Mouse (Mus musculus): ENCODE measurements at regions not wholly inside any gene's neighbourhood (a gene's known extent, or its start where the extent isn't known, plus 50 kb on each side); places are given as distances from the start of the nearest gene placed in this dataset.
A peak's percentile ranks its signal among the peaks of the same experiment; 100 is the strongest.

DNA sequence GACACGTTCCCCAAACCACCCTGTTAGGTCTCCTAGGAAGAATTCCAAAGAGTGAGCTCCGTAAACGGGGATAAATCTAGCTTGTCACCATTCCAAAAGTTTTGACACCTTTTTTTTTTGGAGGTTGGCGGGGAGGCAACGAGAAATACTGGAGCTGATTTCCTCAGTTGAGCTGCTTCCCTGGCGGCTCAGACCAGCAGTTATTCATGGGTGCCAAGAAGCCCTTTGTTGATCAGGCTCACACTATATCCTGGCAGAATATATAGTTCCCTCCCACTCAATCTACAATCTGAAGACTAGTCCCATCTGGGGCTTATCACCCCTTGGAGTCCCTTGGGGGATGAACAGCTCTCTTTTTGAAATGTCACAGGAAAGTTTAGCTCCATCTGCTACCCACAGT is 77.5 kb upstream of the Tiam2 start:
- 93% methylated on average over 6 of the region's 6 CpGs for WGBS
- H3K9ac ChIP-seq (ENCODE audit: low read length), result no peak overlapping the region
- no peaks in the 10 kb centered on the region for H3K36me3 ChIP-seq (ENCODE audit: control insufficient read depth, insufficient read depth, low read length)
- H3K4me2 ChIP-seq, result no peak overlapping the region
- ATAC-seq (ENCODE audit: low FRiP score) (no peak), DNase-seq (ENCODE audit: low spot score, missing footprints) (no peak)
- H3K27ac ChIP-seq (ENCODE audit: low read depth, low read length), result no peak overlapping the region
- no peaks in the 10 kb centered on the region for H3K9me3 ChIP-seq (ENCODE audit: control insufficient read depth, low read length)
- peaks cover 10% of the 10 kb centered on the region for H3K4me1 ChIP-seq (ENCODE audit: control insufficient read depth, insufficient read depth, low read length)
- no peak overlapping the region for H3K4me3 ChIP-seq (ENCODE audit: low read depth, low read length)
- H3K27me3 ChIP-seq (ENCODE audit: control insufficient read depth, insufficient read depth, low read length), result no peaks in the 10 kb centered on the region

DNA sequence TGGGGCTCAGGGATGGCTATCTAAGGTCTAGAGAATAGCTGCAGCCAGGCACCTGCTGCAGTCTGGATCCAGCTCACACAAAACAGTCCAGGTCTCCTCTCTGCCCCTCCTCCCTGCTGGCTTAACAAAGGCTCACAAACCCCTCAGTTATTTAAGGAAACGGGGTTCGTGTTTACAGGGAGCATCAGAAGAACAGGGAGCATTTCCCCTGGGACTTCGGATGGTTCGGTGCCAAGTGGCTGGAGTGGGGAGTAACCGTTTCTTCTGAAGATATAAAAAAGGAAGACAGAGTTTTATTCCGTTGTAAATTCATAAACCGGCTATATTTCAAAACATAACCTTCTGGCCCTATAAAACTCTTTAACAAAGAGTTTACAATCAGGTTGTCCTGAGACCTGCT is 77.1 kb upstream of the Tiam2 start:
- Histone ChIP-seq H3K4me2 (no peak overlapping the region), H3K4me3 (ENCODE audit: low read depth, low read length) (no peak overlapping the region), H3K4me1 (ENCODE audit: control insufficient read depth, insufficient read depth, low read length) (peaks cover 10% of the 10 kb centered on the region), H3K9ac (ENCODE audit: low read length) (no peak overlapping the region), H3K27me3 (ENCODE audit: control insufficient read depth, insufficient read depth, low read length) (no peaks in the 10 kb centered on the region), H3K27ac (ENCODE audit: low read depth, low read length) (no peak overlapping the region), H3K9me3 (ENCODE audit: control insufficient read depth, low read length) (no peaks in the 10 kb centered on the region), H3K36me3 (ENCODE audit: control insufficient read depth, insufficient read depth, low read length) (no peaks in the 10 kb centered on the region)
- DNase-seq (ENCODE audit: low spot score, missing footprints) (no peak), ATAC-seq (ENCODE audit: low FRiP score) (no peak)
- 89% methylated on average over 7 of the region's 7 CpGs for WGBS

- 82% methylated on average over 4 of the region's 4 CpGs for WGBS
- no peaks in the 10 kb centered on the region for H3K9me3 ChIP-seq (ENCODE audit: control insufficient read depth, low read length)
- no peak overlapping the region for H3K4me2 ChIP-seq
- peaks cover 6% of the 10 kb centered on the region for H3K4me1 ChIP-seq (ENCODE audit: control insufficient read depth, insufficient read depth, low read length)
- DNase-seq (ENCODE audit: low spot score, missing footprints) (no peak), ATAC-seq (ENCODE audit: low FRiP score) (no peak)
- H3K36me3 ChIP-seq (ENCODE audit: control insufficient read depth, insufficient read depth, low read length), result no peaks in the 10 kb centered on the region
- no peak overlapping the region for H3K9ac ChIP-seq (ENCODE audit: low read length)
- no peak overlapping the region for H3K4me3 ChIP-seq (ENCODE audit: low read depth, low read length)
- H3K27me3 ChIP-seq (ENCODE audit: control insufficient read depth, insufficient read depth, low read length), result no peaks in the 10 kb centered on the region
- no peak overlapping the region for H3K27ac ChIP-seq (ENCODE audit: low read depth, low read length)
Measured at GRCm38 (mm10) chr17:3251176-3251575, 75.2 kb upstream of the Tiam2 start.

- WGBS, result 90% methylated on average over 5 of the region's 5 CpGs
- ATAC-seq (ENCODE audit: low FRiP score), result no peak
- DNase-seq (ENCODE audit: low spot score, missing footprints), result no peak
- no peaks in the 10 kb centered on the region for H3K27me3 ChIP-seq (ENCODE audit: control insufficient read depth, insufficient read depth, low read length)
- H3K9me3 ChIP-seq (ENCODE audit: control insufficient read depth, low read length), result no peaks in the 10 kb centered on the region
- no peak overlapping the region for H3K9ac ChIP-seq (ENCODE audit: low read length)
- H3K4me3 ChIP-seq (ENCODE audit: low read depth, low read length), result no peak overlapping the region
- no peaks in the 10 kb centered on the region for H3K36me3 ChIP-seq (ENCODE audit: control insufficient read depth, insufficient read depth, low read length)
- H3K4me2 ChIP-seq, result no peak overlapping the region
- H3K27ac ChIP-seq (ENCODE audit: low read depth, low read length), result no peak overlapping the region
- H3K4me1 ChIP-seq (ENCODE audit: control insufficient read depth, insufficient read depth, low read length), result no peaks in the 10 kb centered on the region
Measured at GRCm38 (mm10) chr17:3251966-3252365, 74.4 kb upstream of the Tiam2 start.

GRCm38 (mm10) chr17:3253508-3254176 is 72.7 kb upstream of the Tiam2 start:
- Histone ChIP-seq H3K4me3 (ENCODE audit: low read depth, low read length) (no peak overlapping the region), H3K4me1 (ENCODE audit: control insufficient read depth, insufficient read depth, low read length) (no peaks in the 10 kb centered on the region), H3K9ac (ENCODE audit: low read length) (no peak overlapping the region), H3K4me2 (no peak overlapping the region), H3K27me3 (ENCODE audit: control insufficient read depth, insufficient read depth, low read length) (no peaks in the 10 kb centered on the region), H3K9me3 (ENCODE audit: control insufficient read depth, low read length) (no peaks in the 10 kb centered on the region), H3K27ac (ENCODE audit: low read depth, low read length) (no peak overlapping the region), H3K36me3 (ENCODE audit: control insufficient read depth, insufficient read depth, low read length) (no peaks in the 10 kb centered on the region)
- ATAC-seq (ENCODE audit: low FRiP score) (no peak), DNase-seq (ENCODE audit: low spot score, missing footprints) (no peak)
- WGBS, result 90% methylated on average over 10 of the region's 10 CpGs

GRCm38 (mm10) chr17:3256765-3257164 is 69.6 kb upstream of the Tiam2 start:
- H3K27me3 ChIP-seq (ENCODE audit: control insufficient read depth, insufficient read depth, low read length), result no peaks in the 10 kb centered on the region
- H3K4me1 ChIP-seq (ENCODE audit: control insufficient read depth, insufficient read depth, low read length), result no peaks in the 10 kb centered on the region
- no peak overlapping the region for H3K27ac ChIP-seq (ENCODE audit: low read depth, low read length)
- WGBS, result 90% methylated on average over 7 of the region's 7 CpGs
- no peak for DNase-seq (ENCODE audit: low spot score, missing footprints)
- H3K36me3 ChIP-seq (ENCODE audit: control insufficient read depth, insufficient read depth, low read length), result no peaks in the 10 kb centered on the region
- no peaks in the 10 kb centered on the region for H3K9me3 ChIP-seq (ENCODE audit: control insufficient read depth, low read length)
- H3K4me3 ChIP-seq (ENCODE audit: low read depth, low read length), result no peak overlapping the region
- H3K9ac ChIP-seq (ENCODE audit: low read length), result no peak overlapping the region
- no peak overlapping the region for H3K4me2 ChIP-seq
- ATAC-seq (ENCODE audit: low FRiP score), result no peak

GRCm38 (mm10) chr17:3258811-3259510 is 67.4 kb upstream of the Tiam2 start:
- Histone ChIP-seq H3K4me3 (ENCODE audit: low read depth, low read length) (no peak overlapping the region), H3K9me3 (ENCODE audit: control insufficient read depth, low read length) (no peaks in the 10 kb centered on the region), H3K9ac (ENCODE audit: low read length) (no peak overlapping the region), H3K27ac (ENCODE audit: low read depth, low read length) (no peak overlapping the region), H3K4me2 (no peak overlapping the region), H3K27me3 (ENCODE audit: control insufficient read depth, insufficient read depth, low read length) (no peaks in the 10 kb centered on the region), H3K36me3 (ENCODE audit: control insufficient read depth, insufficient read depth, low read length) (no peaks in the 10 kb centered on the region), H3K4me1 (ENCODE audit: control insufficient read depth, insufficient read depth, low read length) (no peaks in the 10 kb centered on the region)
- no peak for DNase-seq (ENCODE audit: low spot score, missing footprints)
- 91% methylated on average over 9 of the region's 9 CpGs for WGBS
- ATAC-seq (ENCODE audit: low FRiP score), result no peak

- H3K9ac ChIP-seq (ENCODE audit: low read length), result no peak overlapping the region
- no peaks in the 10 kb centered on the region for H3K9me3 ChIP-seq (ENCODE audit: control insufficient read depth, low read length)
- no peak overlapping the region for H3K4me2 ChIP-seq
- no peaks in the 10 kb centered on the region for H3K4me1 ChIP-seq (ENCODE audit: control insufficient read depth, insufficient read depth, low read length)
- no peak for ATAC-seq (ENCODE audit: low FRiP score)
- no peak for DNase-seq (ENCODE audit: low spot score, missing footprints)
- H3K27ac ChIP-seq (ENCODE audit: low read depth, low read length), result no peak overlapping the region
- no peaks in the 10 kb centered on the region for H3K27me3 ChIP-seq (ENCODE audit: control insufficient read depth, insufficient read depth, low read length)
- no peaks in the 10 kb centered on the region for H3K36me3 ChIP-seq (ENCODE audit: control insufficient read depth, insufficient read depth, low read length)
- H3K4me3 ChIP-seq (ENCODE audit: low read depth, low read length), result no peak overlapping the region
- 95% methylated on average over 11 of the region's 11 CpGs for WGBS
Measured at GRCm38 (mm10) chr17:3260796-3261195, 65.6 kb upstream of the Tiam2 start.

DNA sequence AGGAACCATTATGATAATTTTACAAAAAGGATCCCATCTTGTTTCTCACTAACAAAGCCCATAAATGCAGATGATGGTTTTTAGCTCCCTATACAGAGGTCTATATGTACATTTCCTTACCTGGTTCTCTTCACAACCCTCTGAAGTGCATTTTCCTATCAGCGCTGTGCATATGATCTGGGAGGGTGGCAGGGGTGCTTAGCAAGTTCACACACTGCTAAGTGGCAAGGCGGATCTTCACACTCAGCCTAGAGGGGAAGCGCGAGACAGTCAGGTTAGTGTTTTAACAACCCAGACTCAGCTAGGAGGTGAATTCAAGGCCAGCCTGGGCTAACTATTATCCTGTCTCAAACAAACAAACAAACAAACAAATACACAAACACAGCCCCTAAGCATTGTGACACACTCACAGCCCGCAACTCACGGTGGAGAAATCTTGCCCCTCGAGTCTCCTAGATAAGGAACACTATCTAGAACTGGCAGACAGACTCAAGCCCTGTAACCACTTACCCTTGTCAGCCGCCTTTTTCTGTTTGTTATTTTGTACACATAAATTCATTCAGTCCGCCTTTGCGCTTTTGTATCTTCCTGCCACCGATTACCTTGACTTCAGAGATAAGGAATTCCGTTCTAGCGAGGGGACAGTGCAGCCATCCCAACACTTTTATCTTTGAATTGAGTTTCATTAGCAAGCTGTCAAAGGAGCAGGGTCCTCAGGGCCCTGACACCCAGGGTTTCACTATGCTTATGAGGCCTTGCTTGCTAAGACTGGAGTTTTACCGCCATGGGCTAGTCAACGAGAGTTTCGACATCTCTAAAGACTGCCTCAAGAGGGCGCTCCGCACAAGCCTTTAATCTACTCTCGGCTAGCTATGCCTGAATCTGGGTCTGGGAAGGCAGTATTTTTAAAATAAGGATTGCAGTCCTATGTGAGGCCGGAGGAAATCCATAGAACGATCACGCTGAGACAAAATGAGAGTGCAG is 53.0 kb upstream of the Tiam2 start:
- Histone ChIP-seq H3K4me2 (no peak overlapping the region), H3K4me3 (ENCODE audit: low read depth, low read length) (no peak overlapping the region), H3K27ac (ENCODE audit: low read depth, low read length) (no peak overlapping the region), H3K9ac (ENCODE audit: low read length) (no peak overlapping the region), H3K27me3 (ENCODE audit: control insufficient read depth, insufficient read depth, low read length) (no peaks in the 10 kb centered on the region), H3K4me1 (ENCODE audit: control insufficient read depth, insufficient read depth, low read length) (peaks cover 14% of the 10 kb centered on the region), H3K9me3 (ENCODE audit: control insufficient read depth, low read length) (no peaks in the 10 kb centered on the region), H3K36me3 (ENCODE audit: control insufficient read depth, insufficient read depth, low read length) (no peaks in the 10 kb centered on the region)
- 47% methylated on average over 22 of the region's 22 CpGs for WGBS
- ATAC-seq (ENCODE audit: low FRiP score) (peak; percentile 54; the same call in 1 of the 2 replicates), DNase-seq (ENCODE audit: low spot score, missing footprints) (peak; percentile 96)

Measured in midbrain, embryonic 11.5 days (tissue).